Mouse (Mus musculus) lung, adult 2 months (tissue): ENCODE data around the gene Tnnt2.

Experiments used
- CTCF ChIP-seq: fragments of 200-500 bp; IDR thresholded peaks from 2 replicates; pipeline ENCODE4 v1.5.1; 2011; ENCODE audit warnings: mild to moderate bottlenecking, low read length, control low read depth; ENCODE audit not compliant: insufficient read depth
- POLR2A ChIP-seq: fragments of 200-500 bp; IDR thresholded peaks from 2 replicates; pipeline ENCODE4 v1.6.1; 2011; ENCODE audit warnings: low read depth, mild to moderate bottlenecking, control low read depth, low read length, borderline replicate concordance; ENCODE audit errors: extremely low read depth

- TF ChIP-seq POLR2A (no peak), CTCF (no peak)
Measured at GRCm38 (mm10) chr1:135892233-135892632, 56.1 kb downstream of the Tnnt2 start.
